9 mouse cellular contexts compared by ENCODE assay signal in the genomic region with DNA sequence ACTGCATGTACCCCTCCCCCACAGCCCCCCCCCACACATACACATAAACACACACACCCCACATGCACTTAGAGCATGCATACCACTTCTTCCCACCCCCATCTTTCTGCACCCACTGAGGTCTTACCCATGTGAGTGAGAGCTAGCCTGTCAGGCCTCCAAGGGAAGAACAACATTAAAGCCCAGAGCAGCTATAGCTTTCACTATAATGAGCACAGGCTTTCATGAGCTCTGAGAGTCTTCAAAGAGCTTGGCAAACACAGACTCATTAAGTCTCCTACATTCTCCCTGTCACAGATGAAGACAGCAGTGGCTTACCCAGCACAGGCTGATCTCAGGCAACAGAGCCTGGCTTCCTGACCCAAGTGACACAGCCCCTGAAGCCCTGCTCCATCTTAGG.
A peak's percentile ranks its signal among the peaks of the same experiment; 100 is the strongest.
DNase-seq lines count a peak whose midpoint lies in the region; ATAC-seq lines count a peak whose summit lies in the region.
"Had no signal": no experiment of that assay in that cellular context is flagged by ENCODE, and none has a peak within 500 bp of the region (broad histone marks: within the 10 kb centered on the region; RNA-seq: fewer than 3 reads in every experiment).

No protein-coding gene starts in this region.

- no peaks in the 10 kb centered on the region for H3K9me3 ChIP-seq in limb, embryonic 10.5 days (replicated peaks)
- H3K9me3 ChIP-seq: G1E had no signal

- H3K4me1 ChIP-seq in limb, embryonic 10.5 days = peaks cover 32% of the 10 kb centered on the region

- no peaks in the 10 kb centered on the region for H3K36me3 ChIP-seq in limb, embryonic 10.5 days
- H3K36me3 ChIP-seq: G1E had no signal

- intact Hi-C loops in left cerebral cortex, postnatal 25 days (cut with DNase I) = no loop called here

- no peaks in the 10 kb centered on the region for H3K27me3 ChIP-seq in limb, embryonic 10.5 days (ENCODE audit: low read depth, poor library complexity, severe bottlenecking)

- no peak overlapping the region for H3K4me3 ChIP-seq in limb, embryonic 10.5 days

- H3K27ac ChIP-seq in limb, embryonic 10.5 days = peak overlapping the region; percentile 42; the same call in 1 of the 2 replicates

- ATAC-seq in CD4-positive, CD25-positive, alpha-beta regulatory T cell, adult 4 months = peak; percentile 28

- DNase-seq in left cerebral cortex, postnatal 25 days (ENCODE audit: low spot score in 2 of 2) = peak; percentile 19 to 52
- DNase-seq in left cerebral cortex, adult 8-10 months (ENCODE audit: low spot score in 2 of 2) = no peak
- peak; percentile 16 for DNase-seq in T-cell, adult 2 months (ENCODE audit: low spot score)
- no peak for DNase-seq in limb, embryonic 10.5 days (ENCODE audit: low spot score)
- DNase-seq in c-Kit-positive CD71-positive TER-119-positive erythroid progenitor cells, embryonic 14.5 days (ENCODE audit: low spot score) = no peak
- no peak for DNase-seq in cerebellum, postnatal 14 days
- DNase-seq: adrenal gland, adult 8-10 months had no signal

Comparison
In these comparisons a context has a peak if more than half of its experiments do, and no peak if none do; other contexts are left out.
1. DNase-seq: peak in left cerebral cortex, postnatal 25 days (2 of 2) and T-cell, adult 2 months (single experiment); none in left cerebral cortex, adult 8-10 months (0 of 2), limb, embryonic 10.5 days (single experiment), c-Kit-positive CD71-positive TER-119-positive erythroid progenitor cells, embryonic 14.5 days (single experiment) and cerebellum, postnatal 14 days (0 of 2).